Mouse (Mus musculus) C2C12 (cell line): Measurements from ENCODE around the gene Hist1h1d. TPM values are rescaled to one million over a fixed set of nuclear protein-coding genes. Genes with fewer than 3 reads are reported as not detected.

Experiments
- H3K27me3 ChIP-seq: one replicate; pipeline ENCODE4 v1.6.1; 2011; ENCODE audit not compliant: control insufficient read depth, insufficient read depth, insufficient read length
- H3K36me3 ChIP-seq: one replicate; pipeline ENCODE4 v1.6.1; 2011; ENCODE audit not compliant: control insufficient read depth, insufficient read depth
- H3K4me3 ChIP-seq: one replicate; pipeline ENCODE4 v1.5.1; 2011; ENCODE audit warnings: mild to moderate bottlenecking, control low read depth; ENCODE audit not compliant: poor library complexity, insufficient read depth, severe bottlenecking
- H3K79me2 ChIP-seq: one replicate; pipeline ENCODE4 v1.6.1; 2011; ENCODE audit not compliant: control insufficient read depth, insufficient read depth
- H3K79me3 ChIP-seq: one replicate; pipeline ENCODE4 v1.6.1; 2011; ENCODE audit warnings: low read depth, control low read depth
- H3ac ChIP-seq: one replicate; pipeline ENCODE3; 2011; ENCODE audit warnings: low read depth; ENCODE audit not compliant: control insufficient read depth, insufficient read length
- CEBPB ChIP-seq: IDR thresholded peaks from one replicate; pipeline ENCODE4 v1.6.1; 2011; ENCODE audit warnings: low read depth, mild to moderate bottlenecking, control low read depth, moderate library complexity
- CTCF ChIP-seq: IDR thresholded peaks from one replicate; pipeline ENCODE4 v1.5.1; 2011; ENCODE audit not compliant: control insufficient read depth, insufficient read depth, insufficient read length
- FOSL1 ChIP-seq: IDR thresholded peaks from one replicate; pipeline ENCODE4 v1.8.0; 2011; ENCODE audit warnings: mild to moderate bottlenecking, low read length; ENCODE audit not compliant: poor library complexity, insufficient read depth, severe bottlenecking
- MAX ChIP-seq: IDR thresholded peaks from one replicate; pipeline ENCODE4 v1.6.1; 2011; ENCODE audit warnings: mild to moderate bottlenecking, control low read depth
- MYOD1 ChIP-seq: IDR thresholded peaks from one replicate; pipeline ENCODE4 v1.6.1; 2011; ENCODE audit warnings: low read depth; ENCODE audit not compliant: control insufficient read depth, insufficient read length
- MYOG ChIP-seq: IDR thresholded peaks from one replicate; pipeline ENCODE4 v1.6.1; 2011; ENCODE audit not compliant: control insufficient read depth, insufficient read length; ENCODE audit errors: extremely low read depth
- USF1 ChIP-seq: IDR thresholded peaks from one replicate; pipeline ENCODE4 v1.6.1; 2011; ENCODE audit warnings: low read depth, mild to moderate bottlenecking, control low read depth, moderate library complexity
- microRNA-seq: library from miRNA; unstranded; fragments of <30 nt; microRNA quantifications from one replicate; pipeline ENCODE4, GENCODE M21; 2019; ENCODE audit warnings: borderline microRNAs expressed
- polyA plus RNA-seq: library from polyadenylated mRNA; unstranded; fragments of >200 nt; fragmentation: generic; extraction: Trizol; gene quantifications from one replicate; pipeline ENCODE4 v1.2.1, GENCODE M21; 2012; ENCODE audit warnings: missing spikeins

Hist1h1d gene
- polyA plus RNA-seq, 1 experiment = 0.25 TPM

DNA sequence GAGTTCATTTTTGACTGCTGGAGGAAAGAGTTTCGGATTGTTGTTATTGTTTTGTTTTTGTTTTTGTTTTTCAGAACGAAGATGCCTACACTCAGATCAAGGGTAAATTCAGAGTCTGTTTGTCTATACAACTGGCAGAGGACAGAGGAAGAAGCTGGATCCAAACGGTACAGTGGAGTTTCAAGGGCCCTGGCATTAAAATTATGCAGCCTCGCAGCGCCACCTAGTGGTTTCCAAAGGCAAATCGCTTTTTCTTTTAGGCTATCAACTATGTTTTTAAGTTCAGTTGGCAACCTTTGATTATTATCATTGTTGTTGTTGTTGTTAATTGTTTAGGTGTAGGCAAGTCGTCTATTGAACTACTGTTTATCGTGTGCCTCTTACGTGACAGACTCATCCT is 44.9 kb downstream of the Hist1h1d start:
- H3ac ChIP-seq = no peak overlapping the region
- no peaks in the 10 kb centered on the region for H3K79me2 ChIP-seq
- no peak overlapping the region for H3K4me3 ChIP-seq
- TF ChIP-seq CTCF = peak; percentile 17
- TF ChIP-seq MAX = no peak
- no peak for TF ChIP-seq USF1
- H3K27me3 ChIP-seq = no peaks in the 10 kb centered on the region
- H3K36me3 ChIP-seq = no peaks in the 10 kb centered on the region
- no peaks in the 10 kb centered on the region for H3K79me3 ChIP-seq

GRCm38 (mm10) chr13:23603182-23603699 is 50.2 kb downstream of the Hist1h1d start:
- no peaks in the 10 kb centered on the region for H3K79me3 ChIP-seq
- no peak overlapping the region for H3K4me3 ChIP-seq
- no peaks in the 10 kb centered on the region for H3K36me3 ChIP-seq
- H3ac ChIP-seq = no peak overlapping the region
- H3K27me3 ChIP-seq = no peaks in the 10 kb centered on the region
- H3K79me2 ChIP-seq = no peaks in the 10 kb centered on the region
- TF ChIP-seq MYOD1 (no peak), FOSL1 (no peak), CTCF (no peak), CEBPB (no peak), MYOG (no peak), USF1 (no peak), MAX (no peak)

DNA sequence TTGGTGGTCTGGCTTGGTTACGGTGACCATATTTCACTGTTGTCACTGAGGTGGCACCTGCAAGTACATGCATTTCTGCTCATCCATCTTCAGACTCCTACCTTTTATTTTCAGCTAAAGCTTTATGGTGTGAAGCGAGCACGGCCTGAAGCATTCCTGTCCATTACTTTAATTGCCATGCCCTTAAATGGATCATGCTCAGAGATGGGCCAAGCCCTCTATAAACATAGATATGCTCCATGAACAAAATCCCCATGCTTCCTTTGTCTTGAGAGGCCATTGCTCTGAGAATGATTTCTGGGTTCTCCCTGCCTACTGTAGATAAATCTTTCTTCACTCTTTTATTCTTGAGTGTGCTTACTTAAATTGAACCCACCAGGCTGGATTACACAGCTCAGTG is 51.4 kb downstream of the Hist1h1d start:
- no peaks in the 10 kb centered on the region for H3K27me3 ChIP-seq
- TF ChIP-seq CTCF (no peak), FOSL1 (no peak), USF1 (no peak), MYOG (no peak), CEBPB (no peak), MAX (no peak)
- no peak overlapping the region for H3K4me3 ChIP-seq
- H3K79me3 ChIP-seq = no peaks in the 10 kb centered on the region
- no peak overlapping the region for H3ac ChIP-seq
- no peaks in the 10 kb centered on the region for H3K79me2 ChIP-seq
- H3K36me3 ChIP-seq = no peaks in the 10 kb centered on the region

GRCm38 (mm10) chr13:23605052-23605451 is 52.0 kb downstream of the Hist1h1d start:
- H3K27me3 ChIP-seq = no peaks in the 10 kb centered on the region
- no peaks in the 10 kb centered on the region for H3K79me3 ChIP-seq
- H3K79me2 ChIP-seq = no peaks in the 10 kb centered on the region
- TF ChIP-seq MAX (no peak), CEBPB (no peak), MYOD1 (no peak), USF1 (no peak), MYOG (no peak), CTCF (no peak), FOSL1 (no peak)
- H3ac ChIP-seq = no peak overlapping the region
- H3K4me3 ChIP-seq = no peak overlapping the region
- H3K36me3 ChIP-seq = no peaks in the 10 kb centered on the region

DNA sequence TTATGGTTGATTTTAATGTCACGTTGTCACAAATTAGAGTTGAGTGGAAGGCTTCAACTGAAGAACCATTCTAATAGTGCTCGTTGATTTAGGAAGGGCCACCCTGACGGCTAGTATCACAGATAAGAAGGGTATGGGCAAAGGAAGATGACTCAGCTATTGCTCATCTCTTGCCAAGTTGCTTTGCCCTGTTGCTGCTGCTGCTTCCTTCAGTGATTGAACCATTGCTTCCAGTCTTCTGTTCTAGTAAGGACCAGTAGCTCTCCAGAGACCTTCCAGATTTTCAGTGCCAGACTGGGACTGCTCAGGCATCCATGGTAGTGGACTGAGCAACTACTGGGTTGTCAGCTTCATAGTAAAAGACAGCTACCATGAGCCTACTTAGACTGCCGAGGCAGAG is 56.1 kb downstream of the Hist1h1d start:
- Histone ChIP-seq H3K79me2 (no peaks in the 10 kb centered on the region), H3K4me3 (no peak overlapping the region), H3K36me3 (no peaks in the 10 kb centered on the region), H3ac (no peak overlapping the region), H3K27me3 (no peaks in the 10 kb centered on the region), H3K79me3 (no peaks in the 10 kb centered on the region)
- TF ChIP-seq MYOG (no peak), FOSL1 (peak; percentile 31), MYOD1 (no peak)

GRCm38 (mm10) chr13:23609844-23610243 is 56.8 kb downstream of the Hist1h1d start:
- H3K79me2 ChIP-seq = no peaks in the 10 kb centered on the region
- TF ChIP-seq MAX (no peak), MYOG (no peak), CTCF (no peak), CEBPB (no peak), USF1 (no peak), FOSL1 (no peak), MYOD1 (no peak)

More at GRCm38 (mm10) chr13:23609844-23610243, 56.8 kb downstream of the Hist1h1d start:
- Histone ChIP-seq H3K79me3 (no peaks in the 10 kb centered on the region), H3K4me3 (no peak overlapping the region), H3K36me3 (no peaks in the 10 kb centered on the region), H3K27me3 (no peaks in the 10 kb centered on the region), H3ac (no peak overlapping the region)

Small RNA genes within 50 kb of the gene (microRNA-seq; reads per million reads assigned to microRNA genes)
- not detected for gene Gm44297
- not detected for gene Gm44359
- not detected for gene Gm44394
- gene n-TStga1 = 0.68 reads per million, percentile 14 among the genes with 10 or more reads in this experiment

Other genes with a start within 250 kb of the Hist1h1d start
- gene Zfp322a, start 184.1 kb upstream of the Hist1h1d start, polyA plus RNA-seq = 2.1 TPM
- gene Abt1, start 129.4 kb upstream of the Hist1h1d start, polyA plus RNA-seq = 11.2 TPM
- gene Btn1a1, start 87.4 kb upstream of the Hist1h1d start, polyA plus RNA-seq = not detected
- 0.07 TPM for gene Btn2a2, start 64.4 kb upstream of the Hist1h1d start, polyA plus RNA-seq
- 6.9 TPM for gene Hist1h4h, start 22.2 kb upstream of the Hist1h1d start, polyA plus RNA-seq
- gene Hist1h2af, start 19.4 kb upstream of the Hist1h1d start, polyA plus RNA-seq = 98.1 TPM
- 5.5 TPM for gene Hist1h3g, start 17.8 kb upstream of the Hist1h1d start, polyA plus RNA-seq
- gene Hist1h2bh, start 9.9 kb upstream of the Hist1h1d start, polyA plus RNA-seq = 1.2 TPM
- gene Hist1h3f, start 9.2 kb upstream of the Hist1h1d start, polyA plus RNA-seq = 1.2 TPM
- 7.4 TPM for gene Hist1h4f, start 1.6 kb upstream of the Hist1h1d start, polyA plus RNA-seq
- gene Hist1h3e, start 9.1 kb downstream of the Hist1h1d start, polyA plus RNA-seq = 2.8 TPM
- gene Hist1h2ae, start 18.0 kb downstream of the Hist1h1d start, polyA plus RNA-seq = 12.6 TPM
- gene Hist1h2bg, start 18.1 kb downstream of the Hist1h1d start, polyA plus RNA-seq = 9.9 TPM
- 4.5 TPM for gene Hist1h2bf, start 20.9 kb downstream of the Hist1h1d start, polyA plus RNA-seq
- gene Hist1h2ad, start 21.1 kb downstream of the Hist1h1d start, polyA plus RNA-seq = 0.73 TPM
- 1.9 TPM for gene Hist1h3d, start 22.5 kb downstream of the Hist1h1d start, polyA plus RNA-seq
- 2.8 TPM for gene Hist1h4d, start 28.3 kb downstream of the Hist1h1d start, polyA plus RNA-seq
- 0.98 TPM for gene Hist1h2be, start 67.9 kb downstream of the Hist1h1d start, polyA plus RNA-seq
- gene Hist1h1e, start 69.3 kb downstream of the Hist1h1d start, polyA plus RNA-seq = 1.2 TPM
- 0.54 TPM for gene Hist1h2ac, start 130.7 kb downstream of the Hist1h1d start, polyA plus RNA-seq
- gene Hist1h2bc, start 130.9 kb downstream of the Hist1h1d start, polyA plus RNA-seq = 16.8 TPM
- not detected for gene Hist1h1t, start 142.6 kb downstream of the Hist1h1d start, polyA plus RNA-seq
- gene Hist1h4c, start 145.2 kb downstream of the Hist1h1d start, polyA plus RNA-seq = 0.62 TPM
- gene Hfe, start 157.6 kb downstream of the Hist1h1d start, polyA plus RNA-seq = 0.91 TPM
- 45.9 TPM for gene Hist1h1c, start 185.5 kb downstream of the Hist1h1d start, polyA plus RNA-seq
- 6.1 TPM for gene Hist1h3c, start 192.3 kb downstream of the Hist1h1d start, polyA plus RNA-seq
- gene Hist1h2bb, start 193.5 kb downstream of the Hist1h1d start, polyA plus RNA-seq = 2.8 TPM
- 9.3 TPM for gene Hist1h2ab, start 197.9 kb downstream of the Hist1h1d start, polyA plus RNA-seq
- gene Hist1h3b, start 199.0 kb downstream of the Hist1h1d start, polyA plus RNA-seq = 2.0 TPM
- 16.8 TPM for gene Hist1h4b, start 203.8 kb downstream of the Hist1h1d start, polyA plus RNA-seq
- 6.8 TPM for gene Hist1h4a, start 208.0 kb downstream of the Hist1h1d start, polyA plus RNA-seq
- 2.4 TPM for gene Hist1h3a, start 209.1 kb downstream of the Hist1h1d start, polyA plus RNA-seq
- gene Hist1h1a, start 210.4 kb downstream of the Hist1h1d start, polyA plus RNA-seq = 1.5 TPM
- gene Trim38, start 216.7 kb downstream of the Hist1h1d start, polyA plus RNA-seq = 0.02 TPM